Mouse (Mus musculus): ENCODE data around the gene Mon1a. TPM values are rescaled to one million over a fixed set of nuclear protein-coding genes. Genes with fewer than 3 reads are reported as not detected.
A peak's percentile ranks its signal among the peaks of the same experiment; 100 is the strongest.

Mon1a gene
- polyA plus RNA-seq, 2 experiments, result 12.3 to 20.0 TPM

DNA sequence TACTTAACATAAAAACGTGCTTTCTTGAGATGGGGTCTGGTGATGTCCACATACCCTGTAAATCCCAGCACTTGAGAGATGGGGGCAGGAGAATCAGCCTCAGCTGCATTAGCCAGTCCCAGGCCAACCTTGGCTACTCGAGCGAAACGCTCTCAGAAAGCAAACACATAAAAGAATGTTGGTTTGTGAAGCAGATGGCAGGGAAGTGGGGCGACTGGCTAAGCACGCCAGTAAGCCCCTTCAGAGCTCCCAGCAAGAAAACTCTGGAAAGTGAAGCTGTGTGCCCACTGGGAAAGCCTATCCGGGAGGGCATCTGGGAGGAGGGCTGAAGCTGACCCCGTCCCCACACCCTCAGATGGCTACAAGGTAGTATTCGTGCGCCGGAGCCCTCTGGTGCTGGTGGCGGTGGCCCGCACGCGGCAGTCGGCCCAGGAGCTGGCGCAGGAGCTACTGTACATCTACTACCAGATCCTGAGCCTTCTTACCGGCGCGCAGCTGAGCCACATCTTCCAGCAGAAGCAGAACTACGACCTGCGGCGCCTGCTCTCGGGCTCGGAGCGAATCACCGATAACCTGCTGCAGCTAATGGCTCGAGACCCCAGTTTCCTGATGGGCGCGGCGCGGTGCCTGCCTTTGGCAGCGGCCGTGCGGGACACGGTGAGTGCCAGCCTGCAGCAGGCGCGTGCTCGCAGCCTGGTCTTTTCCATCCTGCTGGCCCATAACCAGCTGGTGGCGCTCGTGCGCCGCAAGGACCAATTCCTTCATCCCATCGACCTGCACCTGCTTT lies 13.1 kb downstream of the Mon1a start:
- Histone ChIP-seq H3K36me3 (ENCODE audit: control insufficient read depth, insufficient read depth, low read length) (peaks cover 14% of the 10 kb centered on the region; the same call in 1 of the 2 replicates), H3K4me3 (replicated peaks; ENCODE audit: low read length) (peak overlapping the region; percentile 33), H3K9me3 (ENCODE audit: control insufficient read depth, low read length) (no peaks in the 10 kb centered on the region), H3K4me1 (ENCODE audit: control insufficient read depth, insufficient read depth, low read length) (peaks cover 5% of the 10 kb centered on the region), H3K9ac (ENCODE audit: low read depth, low read length, severe bottlenecking) (peak overlapping the region; percentile 40), H3K27ac (replicated peaks; ENCODE audit: low read depth, low read length) (no peak overlapping the region), H3K4me2 (replicated peaks; ENCODE audit: low read depth, low read length, severe bottlenecking) (peak overlapping the region; percentile 61), H3K27me3 (ENCODE audit: control insufficient read depth, insufficient read depth, low read length) (peaks cover 12% of the 10 kb centered on the region; the same call in 1 of the 2 replicates)
- whole genome bisulfite sequencing, result 7% methylated on average over 36 of the region's 44 CpGs
- no peak for TF ChIP-seq POLR2A (IDR thresholded peaks at IDR 0.05; ENCODE audit: borderline replicate concordance, extremely low read depth, insufficient read depth, insufficient read length)
- DNase-seq (ENCODE audit: low spot score) (peak; percentile 67), ATAC-seq (ENCODE audit: low FRiP score, low read depth) (peak; percentile 55; the same call in 1 of the 2 replicates)

DNA sequence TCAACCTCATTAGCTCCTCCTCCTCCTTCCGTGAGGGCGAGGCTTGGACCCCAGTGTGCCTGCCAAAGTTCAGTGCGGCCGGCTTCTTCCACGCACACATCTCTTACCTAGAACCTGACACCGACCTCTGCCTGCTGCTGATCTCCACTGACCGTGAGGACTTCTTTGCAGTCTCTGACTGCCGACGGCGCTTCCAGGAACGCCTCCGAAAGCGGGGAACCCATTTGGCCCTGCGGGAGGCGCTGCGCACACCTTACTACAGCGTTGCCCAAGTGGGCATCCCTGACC lies 13.6 kb downstream of the Mon1a start:
- Histone ChIP-seq H3K4me2 (replicated peaks; ENCODE audit: low read depth, low read length, severe bottlenecking) (peak overlapping the region; percentile 61), H3K9ac (ENCODE audit: low read depth, low read length, severe bottlenecking) (no peak overlapping the region), H3K27ac (replicated peaks; ENCODE audit: low read depth, low read length) (no peak overlapping the region), H3K9me3 (ENCODE audit: control insufficient read depth, low read length) (no peaks in the 10 kb centered on the region), H3K4me3 (replicated peaks; ENCODE audit: low read length) (peak overlapping the region; percentile 33; the same call in 1 of the 2 replicates), H3K27me3 (ENCODE audit: control insufficient read depth, insufficient read depth, low read length) (peaks cover 12% of the 10 kb centered on the region; the same call in 1 of the 2 replicates), H3K36me3 (ENCODE audit: control insufficient read depth, insufficient read depth, low read length) (peaks cover 14% of the 10 kb centered on the region; the same call in 1 of the 2 replicates), H3K4me1 (ENCODE audit: control insufficient read depth, insufficient read depth, low read length) (peaks cover 10% of the 10 kb centered on the region)
- DNase-seq (ENCODE audit: low spot score) (no peak), ATAC-seq (ENCODE audit: low FRiP score, low read depth) (no peak)
- TF ChIP-seq POLR2A (IDR thresholded peaks at IDR 0.05; ENCODE audit: borderline replicate concordance, extremely low read depth, insufficient read depth, insufficient read length), result no peak
- WGBS, result 14% methylated on average over 17 of the region's 17 CpGs

DNA sequence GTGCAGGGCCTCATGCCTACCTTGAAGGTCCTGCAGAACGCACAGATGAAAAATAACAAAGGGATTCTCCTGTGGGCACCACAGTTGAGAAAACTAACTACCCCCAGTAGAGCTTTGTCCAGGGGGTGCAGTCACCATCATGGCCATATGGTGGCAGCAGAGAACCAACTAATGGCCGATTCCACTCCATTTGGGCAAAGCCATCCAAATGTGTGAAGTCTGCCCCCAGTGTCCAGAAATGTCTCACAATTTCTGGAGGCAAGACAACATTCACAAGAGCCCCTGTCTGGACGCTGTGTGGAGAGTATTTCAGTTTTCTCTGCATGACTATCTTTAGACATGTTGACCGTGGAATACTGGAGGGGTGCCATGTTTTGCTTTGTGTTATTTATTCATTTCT lies 16.8 kb downstream of the Mon1a start:
- peak; percentile 60 for ATAC-seq (ENCODE audit: low FRiP score, low read depth)
- DNase-seq (ENCODE audit: low spot score), result peak; percentile 88
- no peak overlapping the region for H3K9ac ChIP-seq (ENCODE audit: low read depth, low read length, severe bottlenecking)
- H3K27me3 ChIP-seq (ENCODE audit: control insufficient read depth, insufficient read depth, low read length), result peaks cover 12% of the 10 kb centered on the region; the same call in 1 of the 2 replicates
- H3K27ac ChIP-seq (replicated peaks; ENCODE audit: low read depth, low read length), result no peak overlapping the region
- H3K36me3 ChIP-seq (ENCODE audit: control insufficient read depth, insufficient read depth, low read length), result peaks cover 14% of the 10 kb centered on the region; the same call in 1 of the 2 replicates
- H3K4me3 ChIP-seq (replicated peaks; ENCODE audit: low read length), result no peak overlapping the region
- WGBS, result 10% methylated on average over 4 of the region's 4 CpGs
- H3K4me1 ChIP-seq (ENCODE audit: control insufficient read depth, insufficient read depth, low read length), result peaks cover 36% of the 10 kb centered on the region
- H3K9me3 ChIP-seq (ENCODE audit: control insufficient read depth, low read length), result no peaks in the 10 kb centered on the region
- TF ChIP-seq POLR2A (IDR thresholded peaks at IDR 0.05; ENCODE audit: borderline replicate concordance, extremely low read depth, insufficient read depth, insufficient read length), result no peak
- no peak overlapping the region for H3K4me2 ChIP-seq (replicated peaks; ENCODE audit: low read depth, low read length, severe bottlenecking)

DNA sequence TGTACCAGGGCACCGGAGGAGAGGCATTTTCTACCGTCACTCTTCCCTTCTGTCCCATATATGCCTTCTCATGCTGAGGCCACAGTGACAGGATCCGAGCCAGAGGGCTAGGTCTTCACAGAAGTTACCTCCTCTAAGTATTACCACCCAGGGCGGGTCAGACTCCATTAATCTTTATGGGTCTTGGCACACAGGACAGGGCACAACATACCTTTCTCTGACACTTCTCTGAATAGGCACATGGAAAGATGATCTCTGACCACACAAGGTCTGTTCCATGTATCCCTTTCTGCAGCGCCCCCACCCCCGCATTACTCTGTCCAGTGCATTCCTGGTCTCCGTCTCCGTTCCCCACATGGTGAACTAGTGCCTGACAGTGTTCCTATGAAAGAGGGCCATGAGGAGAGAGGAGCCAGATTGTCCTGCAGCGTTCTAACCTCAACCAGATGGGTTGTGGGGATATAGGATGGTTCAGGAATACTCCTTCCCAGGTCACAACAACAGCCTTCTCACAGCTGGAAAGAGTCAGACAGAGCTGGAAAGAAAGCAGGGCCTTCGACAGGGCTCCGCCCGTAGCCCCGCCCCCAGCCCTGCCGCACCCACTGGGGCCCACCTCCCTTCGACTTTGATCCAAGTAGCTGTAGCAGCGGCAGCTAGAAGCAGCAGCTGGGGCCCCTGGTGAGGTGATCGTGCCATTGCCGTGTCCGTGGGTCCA lies 18.5 kb downstream of the Mon1a start, which contains the start of gene Mst1r:
Gene Mst1r (plus strand): TSS at position 622 of the 715 bp plus-strand sequence.
- 13% methylated on average over 19 of the region's 19 CpGs for WGBS

More for the DNA sequence above, 18.5 kb downstream of the Mon1a start, which contains the start of gene Mst1r:
- peak within 1 kb of the TSS; percentile 52 for H3K9ac ChIP-seq (ENCODE audit: low read depth, low read length, severe bottlenecking)
- H3K4me3 ChIP-seq (replicated peaks; ENCODE audit: low read length), result peak within 1 kb of the TSS; percentile 43
- ATAC-seq (ENCODE audit: low FRiP score, low read depth), result peak; percentile 82
- 0 out of 2 replicates have a peak, but pooled peaks cover 10% of the 10 kb centered on the region for H3K36me3 ChIP-seq (ENCODE audit: control insufficient read depth, insufficient read depth, low read length)
- peaks cover 33% of the 10 kb centered on the region for H3K4me1 ChIP-seq (ENCODE audit: control insufficient read depth, insufficient read depth, low read length)
- H3K4me2 ChIP-seq (replicated peaks; ENCODE audit: low read depth, low read length, severe bottlenecking), result peak within 1 kb of the TSS; percentile 74
- peak within 1 kb of the TSS; percentile 39 for H3K27ac ChIP-seq (replicated peaks; ENCODE audit: low read depth, low read length)
- H3K27me3 ChIP-seq (ENCODE audit: control insufficient read depth, insufficient read depth, low read length), result 0 out of 2 replicates have a peak, but pooled peaks cover 4% of the 10 kb centered on the region
- H3K9me3 ChIP-seq (ENCODE audit: control insufficient read depth, low read length), result no peaks in the 10 kb centered on the region
- no peak for TF ChIP-seq POLR2A (IDR thresholded peaks at IDR 0.05; ENCODE audit: borderline replicate concordance, extremely low read depth, insufficient read depth, insufficient read length)
- DNase-seq (ENCODE audit: low spot score), result peak; percentile 85
